Mouse (Mus musculus): Measurements from ENCODE around the gene Zfand2b. TPM values are rescaled to one million over a fixed set of nuclear protein-coding genes. Genes with fewer than 3 reads are reported as not detected.
A peak's percentile ranks its signal among the peaks of the same experiment; 100 is the strongest.

Zfand2b gene
- total RNA-seq, 2 experiments from 2014 or later: 19.2 to 21.4 TPM

DNA sequence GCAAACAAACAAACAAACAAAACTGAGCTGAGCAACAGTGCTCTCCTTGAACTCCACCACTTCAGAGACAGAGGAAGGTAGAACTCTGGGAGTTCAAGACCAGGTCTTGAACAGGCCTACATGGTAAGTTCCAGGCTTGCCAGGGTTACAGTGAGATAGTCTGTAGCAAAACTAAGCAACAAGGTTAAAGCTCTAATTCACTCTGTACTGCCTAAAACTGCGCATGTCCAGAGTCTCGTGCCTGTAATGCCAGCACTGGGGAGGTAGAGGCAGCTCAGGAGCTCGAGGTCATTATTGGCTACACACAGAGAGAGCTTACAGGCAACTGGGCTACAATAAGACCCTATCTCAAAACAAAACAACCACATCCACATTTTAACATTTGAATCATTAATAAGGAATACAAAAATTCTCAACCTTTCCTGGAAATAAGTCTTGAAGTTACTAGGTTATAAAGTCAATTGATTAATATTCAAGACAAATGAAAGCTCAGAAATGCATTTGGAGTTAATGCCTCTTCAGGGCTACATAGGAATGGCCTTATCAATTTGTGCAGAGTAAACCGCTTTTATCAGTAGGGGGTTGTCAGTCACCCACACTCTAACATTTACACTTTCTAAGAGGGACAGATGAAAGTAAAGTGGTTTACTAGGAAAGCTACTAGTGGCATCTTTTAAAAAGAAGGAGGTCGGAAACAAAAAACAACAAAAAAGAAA, 8.7 kb upstream of the Zfand2b start:
- intact Hi-C loops (cut with DNase I): no loop called here
- DNase-seq: no peak

GRCm38 (mm10) chr1:75160256-75160617, 8.2 kb upstream of the Zfand2b start:
- DNase-seq: no peak
- intact Hi-C loops (cut with DNase I): no loop called here

DNA sequence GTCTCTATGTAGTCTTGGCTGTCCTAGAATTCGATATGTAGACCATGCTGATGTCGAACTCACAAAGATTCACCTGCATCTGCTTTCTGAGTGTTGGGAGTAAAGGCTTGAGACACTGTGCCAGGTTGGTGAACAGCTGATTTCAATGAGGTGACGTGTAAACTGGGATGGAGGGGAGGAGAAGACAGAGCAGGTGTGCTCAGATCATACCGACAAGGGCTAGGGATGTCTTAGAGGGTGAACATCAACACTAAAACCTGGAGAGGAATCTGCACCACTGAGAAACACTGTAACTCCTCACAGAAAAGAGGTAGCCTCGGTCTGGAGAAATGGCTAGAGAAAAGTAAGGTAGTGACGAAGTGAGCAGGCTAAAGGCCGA, 364 bp upstream of the Zfand2b start:
- DNase-seq: no peak
- intact Hi-C loops (cut with DNase I): no loop called here

GRCm38 (mm10) chr1:75179334-75180104, 11.1 kb downstream of the Zfand2b start:
- intact Hi-C loops (cut with DNase I): no loop called here
- peak; percentile 95 for DNase-seq

DNA sequence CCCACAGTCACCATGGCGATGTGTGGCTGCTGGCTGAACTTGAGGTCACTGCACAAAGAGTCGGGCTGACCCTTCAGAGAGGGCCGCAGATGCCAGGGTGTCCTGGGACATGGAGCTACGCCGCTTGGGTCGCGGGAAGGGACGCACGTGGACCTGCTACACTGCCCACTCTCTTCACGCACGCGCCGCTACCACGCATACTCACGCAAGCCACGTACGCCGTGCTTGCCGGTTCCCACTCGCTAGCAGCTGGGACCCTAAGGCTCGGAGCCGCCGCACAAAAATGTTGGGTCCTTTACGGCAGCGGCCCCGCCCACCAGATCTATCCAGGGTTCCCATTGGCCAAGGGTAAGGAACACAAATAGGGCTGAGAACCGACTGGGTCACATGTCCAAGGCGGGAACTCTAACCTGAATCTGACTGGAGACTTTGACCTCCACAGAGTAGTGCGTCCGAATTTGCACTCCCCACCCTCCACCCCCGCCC, 11.7 kb downstream of the Zfand2b start, which contains the start of gene Abcb6:
Gene Abcb6, minus strand, starts transcription at position 288 of the 486 bp plus-strand sequence.
- DNase-seq: peak; percentile 89
- intact Hi-C loops (cut with DNase I): no loop called here

DNA sequence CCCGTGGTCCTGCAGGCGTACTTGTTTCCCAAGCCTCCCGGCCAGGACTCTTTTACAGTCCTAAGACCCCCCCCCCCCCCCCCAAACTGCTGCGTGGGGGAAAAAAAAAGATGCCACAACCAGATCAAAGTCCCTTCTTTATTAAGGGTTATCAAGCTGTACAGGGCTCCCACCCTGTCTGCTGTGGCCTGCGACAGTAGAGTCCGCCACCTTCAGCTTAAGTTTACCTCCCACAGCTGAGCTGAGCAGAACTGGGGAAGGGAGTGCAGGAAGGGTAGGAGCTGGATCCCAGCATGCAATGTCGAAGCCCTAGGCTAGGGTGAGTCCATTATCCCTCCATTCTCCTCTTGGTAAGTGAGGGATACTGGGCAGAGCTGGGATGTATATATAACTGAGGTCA, 12.3 kb downstream of the Zfand2b start:
- intact Hi-C loops (cut with DNase I): no loop called here
- DNase-seq: no peak

- DNase-seq: no peak
- intact Hi-C loops (cut with DNase I): no loop called here
Observed at GRCm38 (mm10) chr1:75181377-75181870, 13.0 kb downstream of the Zfand2b start.

DNA sequence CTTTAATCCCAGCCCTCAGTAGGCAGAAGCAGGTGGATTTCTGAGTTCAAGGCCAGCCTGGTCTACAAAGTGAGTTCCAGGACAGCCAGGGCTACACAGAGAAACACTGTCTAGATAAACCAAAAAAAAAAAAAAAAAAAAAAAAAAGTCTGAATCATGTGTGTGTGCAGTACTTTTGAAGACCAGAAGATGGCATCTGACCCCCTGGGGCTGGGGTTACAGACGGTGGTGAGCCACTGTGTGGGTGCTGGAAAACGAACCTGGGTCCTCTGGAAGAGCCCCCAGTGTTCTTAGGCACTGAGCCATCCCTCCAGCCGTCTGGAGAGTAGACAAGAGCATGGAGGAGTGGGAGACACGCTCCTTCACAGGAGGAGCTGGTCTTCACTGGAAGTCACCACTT, 13.7 kb downstream of the Zfand2b start:
- intact Hi-C loops (cut with DNase I): no loop called here
- no peak for DNase-seq

DNA sequence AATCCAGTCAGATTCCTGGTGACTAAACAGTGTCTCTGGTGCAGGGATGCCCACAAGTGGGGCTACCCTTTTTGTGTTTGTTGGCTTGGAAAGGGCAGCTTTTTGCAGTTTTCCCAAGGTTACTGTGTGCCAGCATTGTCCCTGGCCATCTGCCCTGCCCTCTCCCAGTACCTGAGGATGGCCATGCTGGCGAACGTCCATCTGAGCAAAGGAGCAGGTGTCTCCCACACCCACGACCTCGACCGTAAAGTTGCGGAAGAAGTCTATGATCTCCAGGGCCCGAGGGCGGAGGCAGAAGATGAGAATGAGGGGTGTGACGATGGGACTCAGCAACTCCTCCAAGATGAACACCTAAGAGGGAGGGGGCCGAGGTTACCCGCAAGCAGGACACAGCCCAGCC, 17.0 kb downstream of the Zfand2b start:
- DNase-seq: no peak
- intact Hi-C loops (cut with DNase I): no loop called here

DNA sequence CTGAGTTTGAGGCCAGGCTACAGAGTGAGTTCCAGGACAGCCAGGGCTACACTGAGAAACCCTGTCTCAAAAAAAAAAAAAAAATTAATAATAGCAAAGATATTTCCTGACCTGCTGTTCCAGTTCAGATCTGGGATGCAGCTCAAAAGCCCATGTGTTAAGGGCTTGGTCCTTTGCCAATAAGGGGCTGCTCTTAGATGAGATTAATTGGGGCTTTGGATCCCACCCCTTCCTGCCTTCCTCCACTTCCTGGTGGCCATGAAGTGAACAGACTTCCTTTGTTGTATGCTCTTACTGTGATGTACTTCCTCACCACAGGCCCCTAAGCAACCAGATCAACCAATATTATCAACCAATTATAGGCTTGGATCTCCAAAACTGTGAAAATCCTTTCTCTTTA, 18.7 kb downstream of the Zfand2b start:
- no peak for DNase-seq
- intact Hi-C loops (cut with DNase I): no loop called here

DNA sequence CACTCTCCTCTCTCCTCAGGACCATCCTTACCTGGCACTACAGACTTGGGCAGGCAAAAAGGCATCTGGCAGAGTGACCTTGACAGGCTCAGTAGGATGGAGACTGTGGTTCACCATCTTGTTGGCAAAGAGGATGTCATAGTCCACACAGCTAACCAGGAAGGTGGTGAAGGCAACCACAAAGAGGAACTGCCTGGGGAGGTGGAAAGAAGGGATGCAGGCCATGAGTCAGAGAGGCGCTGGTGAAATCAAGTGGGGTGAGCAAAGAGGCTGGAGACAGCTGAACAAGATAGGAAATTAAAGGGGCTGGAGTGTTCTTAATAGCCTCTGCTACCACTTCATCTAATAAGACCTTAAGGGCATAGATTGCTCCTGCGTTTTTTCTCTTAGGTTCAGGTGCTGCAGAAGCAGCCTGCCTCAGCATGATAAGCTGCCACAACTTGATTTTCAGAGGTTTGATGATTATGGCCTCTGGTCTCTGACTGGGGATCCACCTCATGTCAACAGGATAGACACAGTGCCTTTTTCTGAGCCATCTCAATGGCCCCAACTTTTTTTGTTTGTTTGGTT, 19.6 kb downstream of the Zfand2b start:
- no peak for DNase-seq

DNA sequence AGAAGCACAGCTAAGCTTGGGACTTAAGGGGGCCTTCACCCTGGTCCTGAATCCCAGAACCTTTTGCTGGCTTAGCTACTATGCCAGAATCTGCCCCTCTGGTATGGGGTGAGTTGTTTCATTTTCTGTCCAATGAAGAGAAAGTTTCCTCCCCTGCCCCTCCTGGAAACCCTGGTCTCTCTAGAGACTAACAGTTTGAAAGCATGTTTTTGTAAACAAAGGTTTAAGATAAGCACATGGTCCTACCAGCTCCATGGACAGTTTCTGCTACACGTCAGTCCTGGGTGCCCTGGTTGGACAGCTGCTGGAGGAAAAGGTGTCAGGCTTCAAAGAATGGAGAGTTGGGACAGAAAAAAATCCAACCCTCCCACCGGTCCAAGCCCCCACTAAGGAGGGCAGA, 22.1 kb downstream of the Zfand2b start:
- DNase-seq: no peak
- intact Hi-C loops (cut with DNase I): no loop called here

More for the DNA sequence above, 19.6 kb downstream of the Zfand2b start:
- intact Hi-C loops (cut with DNase I): no loop called here

- intact Hi-C loops (cut with DNase I): no loop called here
Observed at GRCm38 (mm10) chr1:75191258-75191621, 22.8 kb downstream of the Zfand2b start.

GRCm38 (mm10) chr1:75191622-75192402, 23.4 kb downstream of the Zfand2b start, which contains the start of the genes Ankzf1 and Atg9a:
Gene Ankzf1, plus strand, starts transcription at chr1:75192151.
Gene Atg9a, minus strand, starts transcription at chr1:75192196.
- intact Hi-C loops (cut with DNase I): no loop called here
- peak; percentile 94 for DNase-seq

More at GRCm38 (mm10) chr1:75191258-75191621, 22.8 kb downstream of the Zfand2b start:
- no peak for DNase-seq

DNA sequence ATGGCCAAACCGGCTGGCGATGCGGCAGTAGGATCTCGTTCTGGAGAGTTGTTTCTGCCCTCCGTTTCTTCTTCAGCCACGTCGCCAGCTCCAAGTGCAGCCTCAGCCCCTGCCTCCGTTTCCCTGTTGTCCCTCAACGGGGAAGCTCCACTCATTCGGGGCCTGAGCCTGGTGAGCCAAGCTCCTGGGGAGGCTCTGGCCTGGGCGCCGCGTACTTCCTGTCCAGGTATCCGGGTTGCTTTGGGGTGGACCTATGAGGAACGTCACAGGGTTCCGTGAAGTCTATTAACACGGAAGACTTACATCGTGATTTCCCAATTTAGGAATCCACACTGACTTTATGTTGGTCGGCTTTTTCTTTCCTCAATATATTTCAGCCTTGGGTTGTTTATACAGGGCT, 24.0 kb downstream of the Zfand2b start:
- DNase-seq: no peak
- intact Hi-C loops (cut with DNase I): no loop called here

GRCm38 (mm10) chr1:75201236-75201635, 32.8 kb downstream of the Zfand2b start:
- intact Hi-C loops (cut with DNase I): no loop called here
- no peak for DNase-seq

GRCm38 (mm10) chr1:75208967-75209678, 40.7 kb downstream of the Zfand2b start:
- intact Hi-C loops (cut with DNase I): no loop called here
- DNase-seq: no peak

DNA sequence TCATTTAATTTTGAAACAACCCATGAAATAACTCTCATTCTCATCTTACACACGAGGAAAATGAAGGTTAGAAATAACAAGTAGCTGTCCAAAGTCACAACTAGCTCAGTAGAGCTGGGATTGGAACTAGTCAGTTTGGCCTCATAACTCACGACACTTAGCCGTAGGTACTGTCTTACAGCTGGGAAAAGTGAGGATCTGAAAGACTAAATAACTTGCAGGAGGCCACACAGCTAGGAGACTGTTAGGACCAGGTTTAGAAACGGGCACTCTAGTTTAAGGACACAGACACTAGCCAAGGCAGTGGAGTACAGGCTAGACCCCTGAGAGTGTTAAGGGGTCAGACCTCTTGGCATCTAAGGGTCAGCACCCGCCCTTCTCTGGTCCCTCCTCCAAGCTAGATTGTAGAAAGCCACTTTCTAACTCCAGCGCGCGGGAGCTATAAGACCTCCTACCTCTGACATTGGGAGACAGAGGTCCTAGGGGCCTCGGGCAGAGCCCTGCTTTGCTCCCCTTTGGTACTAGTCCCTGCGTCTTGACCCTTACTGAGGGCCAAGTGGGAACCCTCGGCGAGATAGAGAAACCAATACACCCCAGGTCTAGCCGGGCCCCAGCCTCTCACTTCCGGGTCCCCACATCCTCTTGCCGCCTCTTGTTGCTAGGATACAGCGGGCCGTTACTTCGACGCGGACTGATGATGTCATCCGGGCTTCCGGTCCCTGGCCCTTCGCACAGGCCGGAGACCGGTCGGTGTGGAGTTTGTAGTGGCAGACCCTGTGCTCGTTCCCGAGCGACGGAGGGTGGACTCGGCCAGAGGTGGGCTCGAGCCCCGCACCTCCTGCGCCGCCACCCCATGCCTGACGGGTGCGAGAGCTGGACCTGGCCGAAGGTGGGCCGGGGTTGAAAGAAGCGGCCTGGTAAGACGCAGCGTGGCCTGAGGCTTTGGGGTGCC, 42.0 kb downstream of the Zfand2b start, which contains the start of the genes Glb1l and Stk16:
Gene Glb1l, minus strand, starts transcription at position 678 of the 952 bp plus-strand sequence.
Gene Stk16, plus strand, starts transcription at position 703 of the 952 bp plus-strand sequence.
- peak; percentile 97 for DNase-seq
- intact Hi-C loops (cut with DNase I): no loop called here
